ENCODE assay signal across 25 mouse cellular contexts in genomic region chr6:146876820-146877219, GRCm38 (mm10). TPM values are rescaled to one million over a fixed set of nuclear protein-coding genes. Genes with fewer than 3 reads are reported as not detected.
A peak's percentile ranks its signal among the peaks of the same experiment; 100 is the strongest.
DNase-seq lines count a peak whose midpoint lies in the region; ATAC-seq and TF ChIP-seq lines count a peak whose summit lies in the region.
"Had no signal": no experiment of that assay in that cellular context is flagged by ENCODE, and none has a peak within 500 bp of the region (broad histone marks: within the 10 kb centered on the region; RNA-seq: fewer than 3 reads in every experiment).

No protein-coding gene starts in this region.

- no peaks in the 10 kb centered on the region for H3K27me3 ChIP-seq in forebrain, embryonic 11.5 days (ENCODE audit: control insufficient read depth, insufficient read depth, low read length)
- no peaks in the 10 kb centered on the region for H3K27me3 ChIP-seq in forebrain, embryonic 13.5 days
- no peaks in the 10 kb centered on the region for H3K27me3 ChIP-seq in heart, postnatal 0 days (ENCODE audit: control insufficient read depth, insufficient read depth, low read length)
- no peaks in the 10 kb centered on the region for H3K27me3 ChIP-seq in lung, embryonic 14.5 days (ENCODE audit: insufficient read depth, low read length)
- H3K27me3 ChIP-seq: liver, embryonic 13.5 days had no signal

- peaks cover 2% of the 10 kb centered on the region; the same call in 1 of the 2 replicates for H3K4me1 ChIP-seq in forebrain, embryonic 11.5 days (replicated peaks; ENCODE audit: control insufficient read depth, insufficient read depth, low read length)
- H3K4me1 ChIP-seq in forebrain, embryonic 13.5 days: 0 out of 2 replicates have a peak, but pooled peaks cover 12% of the 10 kb centered on the region
- 0 out of 2 replicates have a peak, but pooled peaks cover 6% of the 10 kb centered on the region for H3K4me1 ChIP-seq in heart, postnatal 0 days (ENCODE audit: control insufficient read depth, insufficient read depth)
- H3K4me1 ChIP-seq in lung, embryonic 14.5 days (ENCODE audit: insufficient read depth): no peaks in the 10 kb centered on the region
- H3K4me1 ChIP-seq in cortical plate, adult 2 months (ENCODE audit: control insufficient read depth, insufficient read depth, low read length): peaks cover 5% of the 10 kb centered on the region
- H3K4me1 ChIP-seq: liver, embryonic 13.5 days had no signal

- no peak overlapping the region for H3K27ac ChIP-seq in forebrain, embryonic 11.5 days (ENCODE audit: low read depth, low read length)
- no peak overlapping the region for H3K27ac ChIP-seq in forebrain, embryonic 13.5 days
- H3K27ac ChIP-seq in heart, postnatal 0 days (ENCODE audit: low read depth): no peak overlapping the region
- H3K27ac ChIP-seq in lung, embryonic 14.5 days (ENCODE audit: low read depth): no peak overlapping the region
- 0 out of 2 replicates have a peak overlapping the region, but pooled peaks have one; percentile 40 for H3K27ac ChIP-seq in cortical plate, adult 2 months (ENCODE audit: insufficient read depth, low read length)
- H3K27ac ChIP-seq: embryonic facial prominence, embryonic 10.5 days; liver, embryonic 13.5 days had no signal

- 92% methylated on average over 2 of the region's 2 CpGs for WGBS in forebrain, embryonic 11.5 days
- 95% methylated on average over 2 of the region's 2 CpGs for WGBS in forebrain, embryonic 13.5 days
- WGBS in heart, postnatal 0 days: 91% methylated on average over 2 of the region's 2 CpGs
- 90% methylated on average over 2 of the region's 2 CpGs for WGBS in lung, embryonic 14.5 days

- no peak for TF ChIP-seq EP300 in heart, postnatal 0 days (IDR thresholded peaks at IDR 0.05; ENCODE audit: low read depth)

- no peak for TF ChIP-seq POLR2A in cortical plate, adult 2 months (IDR thresholded peaks at IDR 0.05; ENCODE audit: extremely low read depth, insufficient read depth, low read length)

- DNase-seq in forebrain, embryonic 11.5 days (ENCODE audit: low spot score): peak; percentile 38
- no peak for DNase-seq in heart, postnatal 0 days (ENCODE audit: low spot score)
- DNase-seq in heart, postnatal 36 days: no peak
- no peak for DNase-seq in lung, embryonic 14.5 days
- no peak for DNase-seq in lung, postnatal 14 days
- DNase-seq in cerebellum, postnatal 14 days: no peak
- DNase-seq: adrenal gland, postnatal 25 days; cerebellum, postnatal 10 days; kidney, postnatal 36 days; left cerebral cortex, postnatal 4 days; liver, embryonic 13.5 days; lung, postnatal 4 days had no signal

- no peak overlapping the region for H3K4me3 ChIP-seq in forebrain, embryonic 11.5 days (ENCODE audit: low read depth, low read length)
- no peak overlapping the region for H3K4me3 ChIP-seq in forebrain, embryonic 13.5 days
- no peak overlapping the region for H3K4me3 ChIP-seq in heart, postnatal 0 days (ENCODE audit: low read depth, low read length)
- H3K4me3 ChIP-seq in lung, embryonic 14.5 days (ENCODE audit: low read depth, low read length): no peak overlapping the region
- H3K4me3 ChIP-seq in cortical plate, adult 2 months (ENCODE audit: insufficient read depth, low read length): no peak overlapping the region
- H3K4me3 ChIP-seq: embryonic facial prominence, embryonic 10.5 days; erythroblast, embryonic 14.5 days; liver, embryonic 13.5 days; myocyte had no signal

- intact Hi-C loops in heart, postnatal 36 days (cut with DNase I): no loop called here

- TF ChIP-seq CTCF in heart, postnatal 0 days (IDR thresholded peaks at IDR 0.05; ENCODE audit: low read depth): peak; percentile 25
- TF ChIP-seq CTCF in lung, embryonic 14.5 days (IDR thresholded peaks at IDR 0.05; ENCODE audit: low read depth): peak; percentile 38
- no peak for TF ChIP-seq CTCF in cortical plate, adult 2 months (IDR thresholded peaks at IDR 0.05; ENCODE audit: extremely low read depth, insufficient read depth, low read length)

- H3K9ac ChIP-seq in forebrain, embryonic 11.5 days (ENCODE audit: low read length): no peak overlapping the region
- H3K9ac ChIP-seq in forebrain, embryonic 13.5 days: no peak overlapping the region
- no peak overlapping the region for H3K9ac ChIP-seq in heart, postnatal 0 days (replicated peaks; ENCODE audit: low read depth, low read length)
- no peak overlapping the region for H3K9ac ChIP-seq in lung, embryonic 14.5 days
- H3K9ac ChIP-seq: liver, embryonic 13.5 days had no signal

- H3K9me3 ChIP-seq in forebrain, embryonic 11.5 days (ENCODE audit: control insufficient read depth, low read length): no peaks in the 10 kb centered on the region
- H3K9me3 ChIP-seq in forebrain, embryonic 13.5 days (replicated peaks): peaks cover 6% of the 10 kb centered on the region; the same call in 1 of the 2 replicates
- peaks cover 5% of the 10 kb centered on the region; the same call in 1 of the 2 replicates for H3K9me3 ChIP-seq in heart, postnatal 0 days (replicated peaks; ENCODE audit: control insufficient read depth, low read length)
- H3K9me3 ChIP-seq in lung, embryonic 14.5 days (ENCODE audit: low read depth, low read length): no peaks in the 10 kb centered on the region; the same call in 1 of the 2 replicates

- no peak overlapping the region for H3K4me2 ChIP-seq in forebrain, embryonic 11.5 days (ENCODE audit: low read depth, low read length, severe bottlenecking)
- H3K4me2 ChIP-seq in forebrain, embryonic 13.5 days: no peak overlapping the region
- no peak overlapping the region for H3K4me2 ChIP-seq in heart, postnatal 0 days (ENCODE audit: low read depth, low read length)
- H3K4me2 ChIP-seq in lung, embryonic 14.5 days: no peak overlapping the region
- H3K4me2 ChIP-seq: liver, embryonic 13.5 days; midbrain, embryonic 11.5 days had no signal

- H3K36me3 ChIP-seq in forebrain, embryonic 11.5 days (ENCODE audit: control insufficient read depth, insufficient read depth, low read length): no peaks in the 10 kb centered on the region
- H3K36me3 ChIP-seq in forebrain, embryonic 13.5 days (ENCODE audit: poor library complexity, severe bottlenecking): no peaks in the 10 kb centered on the region
- H3K36me3 ChIP-seq in heart, postnatal 0 days (replicated peaks; ENCODE audit: control insufficient read depth, insufficient read depth, low read length): no peaks in the 10 kb centered on the region
- no peaks in the 10 kb centered on the region for H3K36me3 ChIP-seq in lung, embryonic 14.5 days (ENCODE audit: insufficient read depth)
- H3K36me3 ChIP-seq: liver, embryonic 13.5 days had no signal

- no peak for ATAC-seq in forebrain, embryonic 11.5 days (replicated peaks; ENCODE audit: low FRiP score)
- no peak for ATAC-seq in forebrain, embryonic 13.5 days
- no peak for ATAC-seq in heart, postnatal 0 days (ENCODE audit: insufficient read depth, low read depth)
- no peak for ATAC-seq in lung, embryonic 14.5 days (ENCODE audit: insufficient read depth)
- ATAC-seq: intestine, embryonic 16.5 days had no signal

RNA-seq across cellular contexts. Expression of gene Ppfibp1, which starts 11.5 kb away (rescaled TPM):
- 35.9 and 38.4 TPM in 2 replicates for polyA plus RNA-seq in forebrain, embryonic 11.5 days (2014; fragmentation: Nextera tagmentation; extraction: Ambion mirVana)
- polyA plus RNA-seq in forebrain, embryonic 13.5 days (2015; fragmentation: Nextera tagmentation; extraction: Ambion mirVana): 12.7 and 16.5 TPM in 2 replicates
- total RNA-seq in heart, postnatal 0 days (2014; rRNA removed; ENCODE audit: low replicate concordance): 43.0 and 56.5 TPM in 2 replicates
- polyA plus RNA-seq in heart, postnatal 0 days (2015; fragmentation: Nextera tagmentation; extraction: Ambion mirVana): 38.8 and 39.5 TPM in 2 replicates
- 100 to 1,000 TPM; 111 to 115 TPM for total RNA-seq in heart, postnatal 36 days (2021)
- polyA plus RNA-seq in lung, embryonic 14.5 days (2014; fragmentation: Nextera tagmentation; extraction: Ambion mirVana): 52.5 and 56.8 TPM in 2 replicates
- polyA plus RNA-seq in cortical plate, adult 2 months (2012; rRNA removed): 26.5 and 30.6 TPM in 2 replicates
- polyA plus RNA-seq: erythroblast, embryonic 14.5 days had no signal

RNA-seq across cellular contexts. Expression of gene Smco2, which starts 26.9 kb away (rescaled TPM):
- not detected in 2 replicates for polyA plus RNA-seq in forebrain, embryonic 11.5 days (2014; fragmentation: Nextera tagmentation; extraction: Ambion mirVana)
- not detected in 2 replicates for polyA plus RNA-seq in forebrain, embryonic 13.5 days (2015; fragmentation: Nextera tagmentation; extraction: Ambion mirVana)
- total RNA-seq in heart, postnatal 0 days (2014; rRNA removed; ENCODE audit: low replicate concordance): not detected in 2 replicates
- polyA plus RNA-seq in heart, postnatal 0 days (2015; fragmentation: Nextera tagmentation; extraction: Ambion mirVana): 0.29 and 0.43 TPM in 2 replicates
- total RNA-seq in heart, postnatal 36 days (2021): 1 to 10 TPM; 2.5 to 3.4 TPM
- polyA plus RNA-seq in lung, embryonic 14.5 days (2014; fragmentation: Nextera tagmentation; extraction: Ambion mirVana): not detected in 2 replicates
- polyA plus RNA-seq in cortical plate, adult 2 months (2012; rRNA removed): 0.13 and 0.23 TPM in 2 replicates
- total RNA-seq: adrenal gland, postnatal 25 days; ES-E14; gastrocnemius, postnatal 4 days; layer of hippocampus, postnatal 25 days; left cerebral cortex, postnatal 4 days; neutrophil, adult 5-6 weeks had no signal
- polyA plus RNA-seq: embryonic facial prominence, embryonic 10.5 days; erythroblast, embryonic 14.5 days; hindbrain, embryonic 11.5 days; intestine, embryonic 16.5 days; liver, embryonic 13.5 days; midbrain, embryonic 11.5 days; myocyte; small intestine, adult 2 months had no signal
